Comparison of ENCODE assay signal across 24 mouse cellular contexts in the genomic region with DNA sequence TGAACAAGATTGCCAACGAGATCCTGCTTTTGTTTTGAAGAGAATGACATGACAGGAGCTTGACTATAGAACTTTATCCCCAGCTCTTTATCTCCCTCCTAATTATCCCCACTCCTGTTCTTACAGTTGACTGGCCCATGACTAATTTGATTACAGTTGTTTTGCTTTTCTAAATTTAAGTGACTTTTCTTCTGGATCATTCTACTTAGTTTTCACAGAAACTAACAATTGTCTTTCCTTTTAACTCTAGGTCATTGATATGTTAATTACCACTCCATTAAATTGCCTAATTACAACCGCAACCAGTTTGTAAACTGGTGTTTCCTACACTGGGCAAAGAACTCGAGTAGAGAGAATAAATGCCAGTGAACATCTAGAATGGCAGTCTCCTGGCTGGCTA.
DNase-seq lines count a peak whose midpoint lies in the region; ATAC-seq and TF ChIP-seq lines count a peak whose summit lies in the region.
"Had no signal": no experiment of that assay in that cellular context is flagged by ENCODE, and none has a peak within 500 bp of the region (broad histone marks: within the 10 kb centered on the region; RNA-seq: fewer than 3 reads in every experiment).

No protein-coding gene starts in this region.

- TF ChIP-seq CTCF in hindbrain, postnatal 0 days (IDR thresholded peaks at IDR 0.05; ENCODE audit: low read depth), result no peak

- no peaks in the 10 kb centered on the region for H3K36me3 ChIP-seq in neural tube, embryonic 11.5 days (ENCODE audit: control insufficient read depth, insufficient read depth, low read length)
- no peaks in the 10 kb centered on the region for H3K36me3 ChIP-seq in forebrain, embryonic 16.5 days (ENCODE audit: control insufficient read depth, insufficient read depth)
- H3K36me3 ChIP-seq in hindbrain, postnatal 0 days (ENCODE audit: insufficient read depth, low read length), result no peaks in the 10 kb centered on the region
- H3K36me3 ChIP-seq: embryonic facial prominence, embryonic 12.5 days; heart, embryonic 12.5 days; limb, embryonic 10.5 days had no signal

- DNase-seq in neural tube, embryonic 11.5 days (ENCODE audit: low spot score), result no peak
- DNase-seq in neural tube, embryonic 10.5 days (ENCODE audit: extremely low spot score, low spot score), result no peak
- peak; percentile 3 for DNase-seq in hindbrain, postnatal 0 days (ENCODE audit: low spot score)
- DNase-seq in frontal cortex, postnatal 14 days (ENCODE audit: low spot score in 2 of 2), result no peak
- DNase-seq in kidney, postnatal 4 days, result no peak
- no peak for DNase-seq in thymus, postnatal 36 days
- DNase-seq: adrenal gland, adult 8-10 months; cerebellum, adult 9-10 months; heart, postnatal 14 days; kidney, adult 9 months; kidney, postnatal 36 days; layer of hippocampus, adult 9-11 months; liver, postnatal 0 days; lung, postnatal 10 days; spleen, adult 18-20 months; thymus, postnatal 4 days had no signal

- no peak overlapping the region for H3K4me3 ChIP-seq in neural tube, embryonic 11.5 days (ENCODE audit: low read depth, low read length)
- H3K4me3 ChIP-seq in forebrain, embryonic 16.5 days (replicated peaks; ENCODE audit: low read length), result no peak overlapping the region
- no peak overlapping the region for H3K4me3 ChIP-seq in hindbrain, postnatal 0 days (ENCODE audit: low read length)
- H3K4me3 ChIP-seq: embryonic facial prominence, embryonic 12.5 days; erythroblast, embryonic 14.5 days; heart, embryonic 12.5 days; left cerebral cortex, adult 2 months; limb, embryonic 10.5 days; megakaryocyte, embryonic 14.5 days; myocyte had no signal

- no peaks in the 10 kb centered on the region for H3K4me1 ChIP-seq in neural tube, embryonic 11.5 days (ENCODE audit: control insufficient read depth, insufficient read depth, low read length)
- no peaks in the 10 kb centered on the region for H3K4me1 ChIP-seq in forebrain, embryonic 16.5 days (replicated peaks; ENCODE audit: control insufficient read depth, insufficient read depth, low read length)
- H3K4me1 ChIP-seq in hindbrain, postnatal 0 days (ENCODE audit: insufficient read depth, low read length), result no peaks in the 10 kb centered on the region
- H3K4me1 ChIP-seq: embryonic facial prominence, embryonic 12.5 days; heart, embryonic 12.5 days; limb, embryonic 10.5 days; megakaryocyte, embryonic 14.5 days had no signal

- no peaks in the 10 kb centered on the region for H3K27me3 ChIP-seq in neural tube, embryonic 11.5 days (ENCODE audit: control insufficient read depth, insufficient read depth, low read length)
- H3K27me3 ChIP-seq in forebrain, embryonic 16.5 days (replicated peaks; ENCODE audit: control insufficient read depth, insufficient read depth, low read length), result peaks cover 31% of the 10 kb centered on the region
- no peaks in the 10 kb centered on the region for H3K27me3 ChIP-seq in hindbrain, postnatal 0 days (ENCODE audit: insufficient read depth, low read length)
- H3K27me3 ChIP-seq: embryonic facial prominence, embryonic 12.5 days; heart, embryonic 12.5 days; megakaryocyte, embryonic 14.5 days had no signal

- no peaks in the 10 kb centered on the region for H3K9me3 ChIP-seq in neural tube, embryonic 11.5 days (ENCODE audit: control insufficient read depth, low read length)
- no peaks in the 10 kb centered on the region for H3K9me3 ChIP-seq in forebrain, embryonic 16.5 days (ENCODE audit: control insufficient read depth, low read length)
- no peaks in the 10 kb centered on the region for H3K9me3 ChIP-seq in hindbrain, postnatal 0 days (ENCODE audit: low read length)
- H3K9me3 ChIP-seq: embryonic facial prominence, embryonic 12.5 days; heart, embryonic 12.5 days; limb, embryonic 10.5 days had no signal

- 21% methylated on average over 3 of the region's 3 CpGs for WGBS in neural tube, embryonic 11.5 days
- WGBS in forebrain, embryonic 16.5 days, result 2% methylated on average over 3 of the region's 3 CpGs
- WGBS in hindbrain, postnatal 0 days, result 17% methylated on average over 3 of the region's 3 CpGs

- no peak overlapping the region for H3K4me2 ChIP-seq in neural tube, embryonic 11.5 days (ENCODE audit: low read depth)
- H3K4me2 ChIP-seq in forebrain, embryonic 16.5 days (ENCODE audit: low read length), result no peak overlapping the region
- H3K4me2 ChIP-seq in hindbrain, postnatal 0 days (ENCODE audit: low read depth, low read length), result no peak overlapping the region
- H3K4me2 ChIP-seq: embryonic facial prominence, embryonic 12.5 days; heart, embryonic 12.5 days had no signal

- no peak overlapping the region for H3K9ac ChIP-seq in neural tube, embryonic 11.5 days (ENCODE audit: low read length)
- H3K9ac ChIP-seq in forebrain, embryonic 16.5 days (replicated peaks; ENCODE audit: low read depth, low read length), result no peak overlapping the region
- H3K9ac ChIP-seq in hindbrain, postnatal 0 days (replicated peaks; ENCODE audit: low read length), result no peak overlapping the region
- H3K9ac ChIP-seq: embryonic facial prominence, embryonic 12.5 days; heart, embryonic 12.5 days; liver, postnatal 0 days had no signal

- 0 out of 2 replicates have a peak, but pooled peaks have one; percentile 27 for ATAC-seq in neural tube, embryonic 11.5 days (ENCODE audit: insufficient read depth, low FRiP score, low TSS enrichment)
- peak; percentile 87 for ATAC-seq in forebrain, embryonic 16.5 days
- ATAC-seq in hindbrain, postnatal 0 days, result 0 out of 2 replicates have a peak, but pooled peaks have one; percentile 32
- ATAC-seq: liver, postnatal 0 days had no signal

- H3K27ac ChIP-seq in neural tube, embryonic 11.5 days (ENCODE audit: low read depth, low read length), result no peak overlapping the region
- H3K27ac ChIP-seq in forebrain, embryonic 16.5 days (ENCODE audit: low read length), result no peak overlapping the region
- H3K27ac ChIP-seq in hindbrain, postnatal 0 days, result no peak overlapping the region
- H3K27ac ChIP-seq: embryonic facial prominence, embryonic 12.5 days; left cerebral cortex, adult 2 months; limb, embryonic 10.5 days had no signal

Comparison
In these comparisons a context has a peak if more than half of its experiments do, and no peak if none do; other contexts are left out.
1. ATAC-seq: peak in every context shown above with its lines; median percentile 87 in forebrain, embryonic 16.5 days; 32 in hindbrain, postnatal 0 days; 27 in neural tube, embryonic 11.5 days.